Mouse (Mus musculus): ENCODE data around the gene Cox7a1. TPM values are rescaled to one million over a fixed set of nuclear protein-coding genes. Genes with fewer than 3 reads are reported as not detected.
A peak's percentile ranks its signal among the peaks of the same experiment; 100 is the strongest.

Cox7a1 gene
- polyA plus RNA-seq (2011; ENCODE audit: insufficient read length, low read depth, missing spikeins): not detected in 2 replicates

DNA sequence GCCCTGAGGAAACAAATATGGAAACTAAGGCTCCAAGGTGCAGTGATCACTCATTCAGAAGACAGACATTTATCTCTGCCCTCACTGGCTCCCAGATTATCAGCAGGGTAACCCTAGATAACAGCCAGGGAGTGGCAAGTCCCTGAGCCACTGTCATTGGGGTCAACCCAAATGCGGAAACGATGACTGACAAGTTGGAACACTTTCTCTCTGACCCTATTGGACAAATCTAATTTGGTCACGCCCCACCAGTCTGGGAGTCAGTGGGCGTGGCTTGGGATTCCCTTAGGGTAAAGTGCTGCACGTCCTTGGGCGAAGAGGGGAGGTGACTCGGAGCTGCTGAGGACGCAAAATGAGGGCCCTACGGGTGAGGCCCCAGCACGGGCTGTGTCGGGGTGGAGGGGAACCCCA is at the start of gene Cox7a1:
Gene Cox7a1, plus strand, starts transcription at position 266 of the 411 bp plus-strand sequence.
- H3K4me1 ChIP-seq (ENCODE audit: control insufficient read depth, insufficient read depth, low read length): no peaks in the 10 kb centered on the region; the same call in 1 of the 2 replicates
- TF ChIP-seq POLR2A (IDR thresholded peaks at IDR 0.05; ENCODE audit: low read depth, low read length) (no peak; the same call in 1 of the 2 replicates), CTCF (IDR thresholded peaks at IDR 0.05; ENCODE audit: borderline replicate concordance, insufficient read depth, low read length) (no peak)
- no peak within 1 kb of the TSS for H3K27ac ChIP-seq (ENCODE audit: insufficient read depth, low read length)
- H3K4me3 ChIP-seq (ENCODE audit: insufficient read depth, low read length): no peak within 1 kb of the TSS

DNA sequence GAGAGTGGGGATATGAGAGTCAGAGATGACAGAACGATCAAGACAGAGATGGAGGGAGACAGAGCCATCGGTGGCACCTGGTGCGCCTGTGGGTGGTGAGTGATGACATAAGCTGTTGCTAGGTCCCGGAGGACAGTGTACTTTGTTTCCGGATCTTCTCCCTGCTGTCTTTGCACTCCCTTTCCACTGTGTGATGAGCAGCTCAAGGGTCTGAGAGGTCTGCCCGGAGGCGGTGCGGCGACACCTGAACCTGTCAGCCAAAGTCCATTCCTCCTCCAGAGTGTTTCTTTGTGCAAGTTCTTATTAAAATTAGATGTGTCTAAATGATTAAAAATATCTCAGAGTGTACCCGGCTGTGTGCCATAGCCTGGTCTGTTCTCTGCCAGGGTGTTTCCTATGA is 47.1 kb upstream of the Cox7a1 start:
- Histone ChIP-seq H3K4me3 (ENCODE audit: insufficient read depth, low read length) (no peak overlapping the region), H3K27ac (ENCODE audit: insufficient read depth, low read length) (no peak overlapping the region), H3K4me1 (ENCODE audit: control insufficient read depth, insufficient read depth, low read length) (no peaks in the 10 kb centered on the region)
- TF ChIP-seq CTCF (IDR thresholded peaks at IDR 0.05; ENCODE audit: borderline replicate concordance, insufficient read depth, low read length): no peak
- TF ChIP-seq POLR2A (IDR thresholded peaks at IDR 0.05; ENCODE audit: low read depth, low read length): no peak

GRCm38 (mm10) chr7:30143170-30143554 is 40.8 kb upstream of the Cox7a1 start:
- Histone ChIP-seq H3K27ac (ENCODE audit: insufficient read depth, low read length) (no peak overlapping the region), H3K4me3 (ENCODE audit: insufficient read depth, low read length) (peak overlapping the region; percentile 8; the same call in 1 of the 2 replicates), H3K4me1 (ENCODE audit: control insufficient read depth, insufficient read depth, low read length) (no peaks in the 10 kb centered on the region)
- TF ChIP-seq POLR2A (IDR thresholded peaks at IDR 0.05; ENCODE audit: low read depth, low read length): no peak
- no peak for TF ChIP-seq CTCF (IDR thresholded peaks at IDR 0.05; ENCODE audit: borderline replicate concordance, insufficient read depth, low read length)

DNA sequence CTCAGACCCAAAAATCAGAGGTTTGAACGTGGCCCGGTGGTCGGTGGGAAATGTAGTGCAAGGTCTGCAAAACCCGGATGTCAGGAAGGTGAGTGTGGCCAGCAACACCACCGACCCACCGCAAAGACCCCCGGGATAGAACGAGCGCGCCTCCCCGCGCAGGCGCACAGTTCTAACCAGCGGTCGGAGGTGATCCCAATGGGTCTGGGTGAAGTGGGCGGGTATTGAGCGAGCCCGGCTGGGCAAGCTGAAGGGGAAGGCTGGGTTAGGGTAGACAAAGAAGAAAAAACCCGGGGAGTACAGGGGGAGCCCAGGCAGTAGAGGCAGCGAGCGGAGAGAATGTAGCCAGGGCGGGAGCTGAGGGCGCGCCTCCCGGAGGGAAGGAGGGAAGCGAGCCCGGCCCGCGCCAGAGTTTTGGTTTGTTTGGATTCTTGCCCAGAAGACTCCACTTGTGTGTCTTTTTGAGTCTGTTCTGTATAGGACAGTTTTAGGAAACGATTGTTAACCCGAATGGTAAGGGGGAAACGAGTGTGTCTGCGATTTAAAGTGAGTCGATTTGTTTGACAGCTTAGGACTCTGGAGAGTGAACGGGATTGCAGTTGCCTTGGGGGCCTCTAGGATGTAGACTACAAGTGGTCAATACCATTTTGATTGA is 40.3 kb upstream of the Cox7a1 start:
- no peak overlapping the region for H3K27ac ChIP-seq (ENCODE audit: insufficient read depth, low read length)
- peak overlapping the region; percentile 8 for H3K4me3 ChIP-seq (ENCODE audit: insufficient read depth, low read length)
- no peaks in the 10 kb centered on the region for H3K4me1 ChIP-seq (ENCODE audit: control insufficient read depth, insufficient read depth, low read length)
- TF ChIP-seq POLR2A (IDR thresholded peaks at IDR 0.05; ENCODE audit: low read depth, low read length) (no peak), CTCF (IDR thresholded peaks at IDR 0.05; ENCODE audit: borderline replicate concordance, insufficient read depth, low read length) (no peak)

DNA sequence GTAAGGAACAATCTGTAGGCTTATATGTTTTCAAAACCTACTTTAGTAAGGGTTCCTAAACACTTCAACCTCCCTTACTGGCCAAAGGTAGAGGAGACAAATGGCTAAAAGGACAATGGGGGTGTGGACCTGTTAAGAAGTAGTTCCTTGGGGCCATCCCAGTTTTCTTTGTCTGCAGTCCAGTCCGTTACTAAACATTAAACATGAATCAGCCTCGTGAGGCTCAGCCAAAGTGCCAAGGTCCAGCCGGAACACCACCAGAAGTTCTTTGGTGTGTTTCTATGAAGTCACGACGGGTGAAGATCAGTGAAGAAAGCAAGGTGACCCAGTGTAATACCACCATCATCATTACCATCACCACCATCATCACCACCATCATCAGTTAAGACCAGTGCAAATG is 36.9 kb upstream of the Cox7a1 start:
- no peak for TF ChIP-seq POLR2A (IDR thresholded peaks at IDR 0.05; ENCODE audit: low read depth, low read length)
- TF ChIP-seq CTCF (IDR thresholded peaks at IDR 0.05; ENCODE audit: borderline replicate concordance, insufficient read depth, low read length): no peak
- no peak overlapping the region for H3K4me3 ChIP-seq (ENCODE audit: insufficient read depth, low read length)
- H3K27ac ChIP-seq (ENCODE audit: insufficient read depth, low read length): no peak overlapping the region
- H3K4me1 ChIP-seq (ENCODE audit: control insufficient read depth, insufficient read depth, low read length): no peaks in the 10 kb centered on the region

- no peak overlapping the region for H3K4me3 ChIP-seq (ENCODE audit: insufficient read depth, low read length)
- TF ChIP-seq CTCF (IDR thresholded peaks at IDR 0.05; ENCODE audit: borderline replicate concordance, insufficient read depth, low read length) (no peak), POLR2A (IDR thresholded peaks at IDR 0.05; ENCODE audit: low read depth, low read length) (no peak)
- no peaks in the 10 kb centered on the region for H3K4me1 ChIP-seq (ENCODE audit: control insufficient read depth, insufficient read depth, low read length)
- no peak overlapping the region for H3K27ac ChIP-seq (ENCODE audit: insufficient read depth, low read length)
Observed at GRCm38 (mm10) chr7:30154040-30154439, 29.9 kb upstream of the Cox7a1 start.

DNA sequence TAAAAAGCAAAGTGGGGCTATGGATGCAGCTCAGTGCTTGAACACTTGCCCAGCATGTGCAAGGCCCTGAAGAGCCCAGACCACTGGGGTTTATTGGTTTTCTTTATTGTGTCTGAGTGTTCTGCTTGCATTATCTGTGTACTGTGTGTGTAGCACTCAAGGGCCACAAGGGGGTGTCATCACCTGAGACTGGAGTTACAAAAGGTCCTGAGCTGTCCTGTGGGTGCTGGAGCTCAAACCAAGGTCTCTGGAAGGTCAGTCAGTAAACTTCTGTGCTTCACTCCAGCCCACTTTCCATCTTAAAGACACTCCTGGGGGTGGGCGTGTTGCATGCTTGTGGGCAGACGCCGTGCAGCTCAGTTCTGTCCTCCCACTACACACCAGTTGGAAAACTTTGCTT is 28.4 kb upstream of the Cox7a1 start:
- H3K4me3 ChIP-seq (ENCODE audit: insufficient read depth, low read length): no peak overlapping the region
- TF ChIP-seq CTCF (IDR thresholded peaks at IDR 0.05; ENCODE audit: borderline replicate concordance, insufficient read depth, low read length) (no peak), POLR2A (IDR thresholded peaks at IDR 0.05; ENCODE audit: low read depth, low read length) (no peak)
- no peak overlapping the region for H3K27ac ChIP-seq (ENCODE audit: insufficient read depth, low read length)
- H3K4me1 ChIP-seq (ENCODE audit: control insufficient read depth, insufficient read depth, low read length): no peaks in the 10 kb centered on the region

- Histone ChIP-seq H3K27ac (ENCODE audit: insufficient read depth, low read length) (no peak overlapping the region), H3K4me3 (ENCODE audit: insufficient read depth, low read length) (no peak overlapping the region), H3K4me1 (ENCODE audit: control insufficient read depth, insufficient read depth, low read length) (no peaks in the 10 kb centered on the region)
- TF ChIP-seq POLR2A (IDR thresholded peaks at IDR 0.05; ENCODE audit: low read depth, low read length) (no peak), CTCF (IDR thresholded peaks at IDR 0.05; ENCODE audit: borderline replicate concordance, insufficient read depth, low read length) (no peak)
Observed at GRCm38 (mm10) chr7:30163113-30163512, 20.8 kb upstream of the Cox7a1 start.

- Histone ChIP-seq H3K27ac (ENCODE audit: insufficient read depth, low read length) (no peak overlapping the region), H3K4me3 (ENCODE audit: insufficient read depth, low read length) (no peak overlapping the region), H3K4me1 (ENCODE audit: control insufficient read depth, insufficient read depth, low read length) (no peaks in the 10 kb centered on the region)
- no peak for TF ChIP-seq POLR2A (IDR thresholded peaks at IDR 0.05; ENCODE audit: low read depth, low read length)
- no peak for TF ChIP-seq CTCF (IDR thresholded peaks at IDR 0.05; ENCODE audit: borderline replicate concordance, insufficient read depth, low read length)
Observed at GRCm38 (mm10) chr7:30164745-30165144, 19.2 kb upstream of the Cox7a1 start.

DNA sequence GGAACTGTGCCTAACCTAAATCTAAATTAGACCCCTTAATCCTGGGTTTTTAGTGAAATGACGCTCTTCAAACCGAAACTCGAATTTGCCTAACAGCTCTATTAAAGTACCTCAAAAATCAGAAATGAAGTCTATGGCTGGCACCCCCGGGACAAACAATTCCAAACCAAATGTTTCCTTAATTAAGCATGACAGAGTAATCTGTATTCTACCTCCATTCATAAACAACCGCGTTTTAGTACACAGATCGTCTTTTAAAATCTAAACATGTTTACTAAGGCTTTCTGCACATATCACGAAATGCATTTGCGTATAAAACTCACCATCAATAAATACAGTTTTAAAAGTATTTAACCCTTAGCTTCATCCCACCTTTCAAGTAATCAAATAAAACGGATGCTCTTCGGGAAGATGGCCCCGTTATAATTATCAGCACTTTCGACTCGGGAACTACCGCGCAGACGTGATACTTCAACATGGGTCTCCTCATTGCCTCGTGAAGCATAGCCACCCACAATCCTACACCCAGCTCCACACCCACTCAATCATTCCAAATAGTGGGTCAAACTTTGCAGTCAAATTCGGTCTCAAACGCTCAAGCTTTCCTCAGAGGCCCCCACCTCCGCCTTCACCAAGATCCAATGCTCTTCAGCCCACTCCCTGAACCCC is 14.9 kb upstream of the Cox7a1 start:
- Histone ChIP-seq H3K27ac (ENCODE audit: insufficient read depth, low read length) (peak overlapping the region; percentile 63), H3K4me1 (ENCODE audit: control insufficient read depth, insufficient read depth, low read length) (no peaks in the 10 kb centered on the region), H3K4me3 (ENCODE audit: insufficient read depth, low read length) (peak overlapping the region; percentile 86)
- TF ChIP-seq POLR2A (IDR thresholded peaks at IDR 0.05; ENCODE audit: low read depth, low read length) (no peak), CTCF (IDR thresholded peaks at IDR 0.05; ENCODE audit: borderline replicate concordance, insufficient read depth, low read length) (no peak)

Measured in embryonic fibroblast, embryonic 13.5 days (primary cell).